Mouse (Mus musculus) adrenal gland, postnatal 36 days (tissue): ENCODE data around the gene Ngfr. TPM values are rescaled to one million over a fixed set of nuclear protein-coding genes. Genes with fewer than 3 reads are reported as not detected.

Experiments
- DNase-seq, 2 experiments: peaks; one replicate each; pipeline ENCODE4 v3.0.0; 2021; ENCODE audit warnings: mixed read lengths in 1 of 2
- total RNA-seq, 2 experiments: library from RNA; stranded (reverse); gene quantifications; 2 replicates each; pipeline ENCODE4 v1.2.3; 2021

Gene Ngfr
- total RNA-seq, 2 experiments from 2014 or later, result 3.6 to 4.0 TPM

DNA sequence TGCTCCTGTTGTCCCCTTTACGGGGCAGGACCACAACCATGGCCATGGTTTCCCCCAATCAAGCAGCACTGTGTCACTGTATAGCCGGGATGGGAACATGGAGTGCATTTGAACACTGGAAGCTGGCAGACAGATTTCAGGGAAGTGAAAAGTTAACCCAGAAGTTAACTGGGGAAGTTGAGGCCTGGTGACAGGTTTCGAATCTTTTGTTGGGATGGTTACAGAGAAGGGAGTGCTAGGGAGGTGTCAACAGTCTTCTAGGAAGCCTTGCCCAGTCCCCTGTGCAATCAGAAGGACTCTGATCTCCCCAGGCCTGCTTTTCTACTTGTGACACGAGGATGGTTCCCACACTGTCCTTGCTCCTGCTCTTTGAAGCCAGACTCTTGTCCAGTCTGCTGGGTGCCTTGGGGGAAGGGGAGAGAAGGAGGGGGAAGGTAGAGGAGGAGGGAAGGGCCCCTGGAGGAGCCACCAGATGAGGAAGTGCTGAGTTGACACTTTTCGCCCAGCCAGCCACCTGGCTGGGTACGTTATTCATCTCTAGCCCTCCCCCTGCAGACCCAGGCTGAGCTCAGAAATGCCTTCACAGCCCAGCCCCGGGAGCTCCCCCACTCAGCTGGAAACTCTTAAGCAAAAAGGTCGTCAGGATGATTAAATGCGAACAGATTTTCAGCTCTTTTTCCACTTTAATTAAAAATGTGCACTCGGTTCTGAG, 8.1 kb upstream of the Ngfr start:
- no peak for DNase-seq

DNA sequence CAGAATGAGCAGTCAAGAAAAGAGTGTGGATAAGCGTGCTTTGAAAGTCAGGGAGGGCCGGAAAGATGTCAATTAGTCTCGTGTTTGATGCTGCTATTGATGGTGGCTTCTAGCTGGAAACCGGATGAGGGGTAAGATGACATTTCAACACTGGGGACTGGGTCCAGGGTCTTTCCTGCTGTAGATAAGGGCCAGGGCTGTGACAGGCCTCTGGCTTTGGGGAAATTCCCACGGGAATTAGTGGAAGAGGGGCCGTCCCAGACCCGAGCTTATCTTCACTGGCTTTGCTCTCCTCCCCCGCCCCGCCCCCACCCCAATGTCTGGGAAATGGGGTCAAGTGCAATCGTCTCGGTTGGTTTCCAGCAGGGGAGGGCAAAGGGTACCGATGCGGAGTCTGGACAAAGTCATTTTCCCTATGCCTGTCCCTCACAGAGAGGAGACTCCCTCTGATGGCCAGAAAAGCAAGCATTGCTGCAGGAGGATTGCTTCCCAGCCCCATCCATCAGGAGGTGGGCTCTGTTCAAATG, 7.2 kb upstream of the Ngfr start:
- no peak for DNase-seq

GRCm38 (mm10) chr11:95593501-95593900, 6.0 kb upstream of the Ngfr start:
- no peak for DNase-seq

DNA sequence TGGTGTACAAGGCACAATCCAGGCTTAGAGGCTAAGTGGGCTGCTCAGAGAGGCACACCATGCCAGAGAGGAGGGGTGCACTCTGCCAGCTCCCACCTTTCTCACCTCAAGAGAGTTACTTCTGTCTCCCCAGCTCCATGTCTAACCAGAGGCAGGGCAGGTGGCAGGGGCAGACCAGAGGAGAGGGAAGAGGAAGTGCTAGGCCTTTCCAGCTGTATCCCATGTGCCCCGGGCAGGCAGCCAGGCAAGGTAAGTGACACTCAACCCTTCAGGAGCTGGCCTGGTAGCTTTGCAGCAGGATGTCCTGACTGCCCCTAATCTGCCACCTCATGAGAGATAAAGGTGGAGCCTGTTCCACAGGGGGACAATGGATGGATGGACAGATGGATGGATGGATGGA, 5.2 kb upstream of the Ngfr start:
- DNase-seq, result no peak

DNA sequence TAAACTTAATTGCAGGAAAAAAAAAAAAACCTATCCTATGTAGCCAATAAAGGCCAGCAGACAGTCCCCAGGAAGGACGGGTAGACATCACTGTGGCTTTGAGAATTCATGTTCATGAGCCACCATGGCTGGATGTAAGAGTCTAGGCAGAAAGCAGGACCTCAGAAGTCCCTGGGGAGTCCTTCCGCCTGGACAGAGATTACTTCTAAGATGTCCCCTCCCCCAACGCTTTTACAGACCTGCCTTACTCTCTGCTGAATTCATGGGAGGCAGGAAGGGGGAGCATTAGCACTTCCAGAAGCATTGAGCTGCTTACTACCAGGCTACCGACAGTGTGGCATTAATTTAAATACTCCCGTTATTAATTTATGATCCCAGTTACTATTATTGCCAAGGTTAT, 1.7 kb upstream of the Ngfr start:
- no peak for DNase-seq

- no peak for DNase-seq
Observed at GRCm38 (mm10) chr11:95586751-95587422, 648 bp downstream of the Ngfr start.

DNA sequence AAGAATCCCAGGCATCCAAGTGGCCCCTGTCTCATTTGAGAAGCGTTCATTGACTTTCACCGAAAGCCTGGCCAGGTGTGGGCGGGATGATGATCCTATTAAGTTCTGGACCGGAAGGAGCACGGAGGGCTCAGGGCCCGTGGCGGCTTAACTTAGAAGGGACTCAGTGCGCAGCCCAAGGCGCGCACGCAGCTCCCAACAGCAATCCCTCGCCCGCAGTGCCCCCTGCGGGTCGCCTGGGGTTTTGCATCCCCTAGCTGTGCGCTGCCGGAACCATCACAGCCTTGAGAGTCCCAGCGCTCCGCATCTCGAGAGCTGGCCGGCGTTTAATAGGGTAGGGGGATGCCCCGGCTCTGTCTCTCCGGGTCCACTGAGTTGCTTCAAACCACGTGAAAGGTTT, 1.4 kb downstream of the Ngfr start:
- DNase-seq, result peak; percentile 85 to 88

- DNase-seq, result no peak
Observed at GRCm38 (mm10) chr11:95585684-95586083, 1.9 kb downstream of the Ngfr start.

- peak; percentile 50 for DNase-seq
Observed at GRCm38 (mm10) chr11:95585281-95585680, 2.3 kb downstream of the Ngfr start.

DNA sequence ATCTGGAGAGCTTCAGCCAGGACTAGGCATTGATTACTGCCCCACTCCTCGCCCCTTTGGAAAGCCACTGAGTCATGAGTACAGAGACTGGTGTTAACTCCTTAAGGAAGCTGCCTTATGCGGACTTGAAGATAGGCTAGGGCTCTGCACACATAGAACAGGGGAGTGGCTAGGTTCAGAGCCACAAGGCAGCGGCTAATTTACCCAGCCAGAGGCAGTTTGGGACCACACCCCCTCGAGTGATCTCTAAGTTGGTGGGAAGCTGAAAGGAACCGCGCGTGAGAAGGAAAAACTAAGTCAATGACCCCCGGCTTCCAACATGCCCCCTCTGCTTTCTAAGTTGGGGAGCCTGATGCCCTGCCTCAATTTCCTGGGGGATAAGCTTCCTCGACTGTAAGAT, 2.9 kb downstream of the Ngfr start:
- no peak for DNase-seq

GRCm38 (mm10) chr11:95583396-95583795, 4.1 kb downstream of the Ngfr start:
- DNase-seq, result no peak

GRCm38 (mm10) chr11:95582193-95582592, 5.3 kb downstream of the Ngfr start:
- no peak for DNase-seq

DNA sequence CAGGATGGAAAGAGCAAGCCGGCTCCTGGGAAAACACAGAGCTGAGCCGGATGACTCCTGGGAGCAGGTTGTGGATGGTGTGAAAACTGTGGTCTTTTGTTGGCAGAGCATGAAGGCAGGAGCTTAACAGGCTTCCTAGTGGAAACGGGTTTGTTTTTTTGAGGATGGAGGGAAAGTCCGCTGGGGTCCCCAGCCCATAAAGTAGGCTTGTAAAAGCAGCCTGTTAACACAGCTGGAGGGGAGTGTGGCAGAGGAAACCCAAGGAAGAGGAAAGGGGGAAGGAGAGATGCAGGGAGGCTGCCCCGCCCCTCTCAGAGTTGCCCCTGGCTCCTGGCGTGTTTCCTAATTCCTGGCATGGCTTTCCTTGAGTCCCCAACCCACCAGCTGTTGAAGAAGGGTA, 8.1 kb downstream of the Ngfr start:
- DNase-seq, result no peak

- DNase-seq, result peak; percentile 24 to 45
Observed at GRCm38 (mm10) chr11:95577776-95578446, 9.6 kb downstream of the Ngfr start.

GRCm38 (mm10) chr11:95576299-95576698, 11.2 kb downstream of the Ngfr start:
- no peak for DNase-seq

DNA sequence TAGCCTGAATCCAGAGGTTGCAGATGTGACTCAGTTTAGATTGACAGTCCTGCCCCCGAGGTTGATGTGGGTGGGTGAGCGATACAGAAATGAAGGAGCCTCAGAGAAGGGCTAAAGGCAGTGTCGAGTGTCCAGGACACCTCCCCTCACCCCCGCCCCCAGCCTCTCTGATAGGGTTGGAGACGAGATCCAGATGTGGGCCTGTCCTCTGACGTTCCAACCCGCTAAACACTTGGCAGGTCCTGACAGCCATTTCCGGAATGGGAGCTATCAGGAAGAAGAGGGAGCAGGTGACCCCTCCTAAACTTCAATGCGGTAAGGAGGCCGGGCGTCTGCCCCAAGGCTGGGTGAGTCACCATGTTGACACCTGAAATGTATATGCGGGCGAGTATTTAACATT, 11.7 kb downstream of the Ngfr start:
- DNase-seq, result no peak

- no peak for DNase-seq
Observed at GRCm38 (mm10) chr11:95574786-95575334, 12.7 kb downstream of the Ngfr start.

DNA sequence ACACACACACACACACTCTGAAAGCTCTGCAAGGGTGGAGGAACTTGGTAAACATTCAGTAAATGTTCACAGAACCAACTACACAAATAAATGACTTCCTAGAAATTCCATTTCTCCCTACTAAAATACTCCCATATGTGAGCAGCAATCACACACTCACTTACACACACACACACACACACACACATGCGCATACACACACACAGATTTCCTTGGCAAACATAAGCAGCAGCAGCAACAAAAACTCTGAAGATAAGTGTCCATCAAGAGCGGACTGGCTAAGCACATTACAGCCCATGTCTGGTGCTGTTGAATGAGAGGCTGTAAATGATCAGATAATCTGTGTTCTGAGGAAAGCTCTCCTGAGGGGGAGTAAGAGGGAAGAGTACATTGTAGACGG, 15.3 kb downstream of the Ngfr start:
- DNase-seq, result no peak

- DNase-seq, result no peak
Observed at GRCm38 (mm10) chr11:95571755-95572154, 15.8 kb downstream of the Ngfr start.

DNA sequence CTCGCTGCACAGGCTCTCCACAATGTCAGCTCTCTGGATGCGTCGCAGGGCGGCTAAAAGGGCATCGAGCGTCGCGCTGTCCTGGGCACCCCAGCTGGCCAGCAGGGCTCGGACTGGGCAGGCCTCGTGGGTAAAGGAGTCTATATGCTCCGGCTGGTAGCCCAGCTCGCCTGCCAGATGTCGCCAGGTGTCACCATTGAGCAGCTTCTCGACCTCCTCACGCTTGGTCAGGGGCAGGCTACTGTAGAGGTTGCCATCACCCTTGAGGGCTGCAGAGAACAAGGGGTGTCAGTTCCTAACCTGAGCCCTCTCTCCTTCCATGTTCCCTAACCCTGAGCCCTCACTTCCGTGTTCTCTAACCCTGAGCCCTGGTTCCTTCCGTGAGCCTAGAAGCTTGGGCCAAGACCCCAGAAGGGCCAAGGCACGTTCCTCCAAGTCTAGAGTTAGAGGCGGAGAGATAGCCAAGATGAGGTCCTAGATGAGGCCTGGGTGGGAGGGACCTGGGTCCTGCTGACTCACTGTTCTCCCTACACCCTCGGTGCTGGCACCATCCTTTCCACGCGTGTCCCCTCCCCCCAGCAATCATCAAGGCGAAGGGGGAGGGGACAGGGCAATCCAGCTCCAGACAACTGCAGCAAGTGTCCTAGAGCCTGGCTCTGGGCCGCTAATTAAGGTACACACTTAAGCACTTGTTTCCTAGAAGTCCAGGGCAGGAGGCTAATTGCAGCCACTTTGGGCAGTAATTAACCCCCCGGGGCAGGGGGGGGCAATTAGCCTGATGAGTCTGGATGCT, 16.5 kb downstream of the Ngfr start:
- no peak for DNase-seq

DNA sequence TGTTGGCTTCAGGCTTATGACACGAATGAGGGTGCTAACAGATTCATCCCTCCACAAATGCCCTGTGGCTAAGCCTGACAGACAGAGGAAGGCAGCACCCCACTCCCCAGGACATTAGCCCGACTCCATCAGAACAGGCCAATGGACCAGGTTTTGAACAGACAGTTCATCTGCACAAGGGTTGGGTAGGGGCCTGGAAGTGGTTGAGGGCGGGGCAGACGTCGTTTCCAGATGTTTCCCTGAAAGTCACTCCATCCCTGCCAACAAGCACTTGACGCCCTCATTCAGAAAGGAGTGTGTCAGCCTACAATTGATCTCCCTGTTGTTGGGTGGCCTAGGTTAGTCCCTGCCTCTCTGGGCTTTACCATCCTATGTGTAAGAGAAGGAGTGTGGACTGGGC, 17.6 kb downstream of the Ngfr start:
- no peak for DNase-seq
